Mouse (Mus musculus) gastrocnemius, adult 2 months (tissue): ENCODE measurements around the gene Srxn1. TPM values are rescaled to one million over a fixed set of nuclear protein-coding genes. Genes with fewer than 3 reads are reported as not detected.

ENCODE experiments used
- DNase-seq: peaks from one replicate; pipeline ENCODE4 v3.0.0; 2022
- H3K27ac ChIP-seq: fragments of 200-600 bp; 2 replicates; pipeline ENCODE4 v1.8.1; 2022; ENCODE audit warnings: mild to moderate bottlenecking
- H3K4me3 ChIP-seq: fragments of 200-600 bp; 2 replicates; pipeline ENCODE4 v1.8.1; 2022; ENCODE audit warnings: mild to moderate bottlenecking, moderate library complexity
- CTCF ChIP-seq: fragments of 200-600 bp; IDR thresholded peaks from 2 replicates; pipeline ENCODE4 v1.8.1; 2022; ENCODE audit warnings: antibody characterized with exemption, mild to moderate bottlenecking, moderate library complexity
- intact Hi-C: fragments of 180-260 bp; cut with DNase I; formaldehyde crosslinking; loops from one replicate; pipeline ENCODE4 v1.15.1; 2025
- total RNA-seq, 2 experiments: library from RNA; stranded (reverse); gene quantifications; 2 replicates each; pipeline ENCODE4 v1.2.3; 2021

Srxn1 gene
- total RNA-seq, 2 experiments from 2014 or later = 24.3 to 28.7 TPM

DNA sequence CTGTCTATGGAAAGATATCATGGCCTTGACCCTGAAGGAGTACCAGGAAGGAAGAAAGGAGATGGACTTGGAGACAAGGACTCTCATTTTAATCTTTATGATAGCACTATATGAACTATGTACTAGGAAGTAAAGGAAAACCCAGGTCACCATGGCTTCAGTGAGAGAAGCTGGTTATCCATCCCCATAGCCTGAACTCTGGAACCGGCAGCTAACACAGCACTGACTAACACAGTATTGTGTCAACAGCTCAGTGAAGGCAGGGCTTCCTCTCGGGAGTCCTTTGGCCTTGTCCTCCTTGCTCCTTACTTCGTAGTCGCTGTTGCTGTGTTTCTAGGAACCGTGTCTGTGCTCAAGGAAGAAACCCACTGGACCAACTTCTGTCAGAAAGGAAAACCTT lies 4.1 kb downstream of the Srxn1 start:
- Histone ChIP-seq H3K4me3 (no peak overlapping the region), H3K27ac (no peak overlapping the region)
- TF ChIP-seq CTCF = no peak
- DNase-seq = no peak
- intact Hi-C loops = loop anchor here (5.0 kb wide), 1 partner anchor 253 kb away; no protein-coding TSS in a partner anchor

DNA sequence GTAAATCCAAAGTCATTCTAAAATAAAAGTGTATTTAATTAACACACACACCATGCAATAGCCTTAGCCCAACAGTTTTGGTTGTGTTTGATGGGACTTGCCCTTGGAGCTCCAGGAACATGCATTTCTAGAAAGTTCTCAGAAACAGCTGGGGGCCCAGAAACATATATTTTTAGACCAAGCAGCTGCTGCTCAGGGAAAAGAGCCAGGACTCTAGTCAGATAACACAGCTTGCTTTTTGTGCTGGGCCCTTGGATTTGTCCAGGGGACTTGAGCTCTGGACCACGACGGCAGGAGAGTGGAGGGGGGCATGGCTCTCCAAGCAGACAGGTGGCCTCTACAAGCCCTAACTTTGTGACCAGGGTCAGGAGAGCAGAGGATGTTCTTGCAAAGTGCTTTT lies 6.0 kb downstream of the Srxn1 start:
- no peak for TF ChIP-seq CTCF
- Histone ChIP-seq H3K4me3 (no peak overlapping the region), H3K27ac (peak overlapping the region; percentile 16; the same call in 1 of the 2 replicates)
- DNase-seq = no peak
- intact Hi-C loops = loop anchor here (1.0 kb wide), 1 partner anchor 86 kb away; no protein-coding TSS in a partner anchor

DNA sequence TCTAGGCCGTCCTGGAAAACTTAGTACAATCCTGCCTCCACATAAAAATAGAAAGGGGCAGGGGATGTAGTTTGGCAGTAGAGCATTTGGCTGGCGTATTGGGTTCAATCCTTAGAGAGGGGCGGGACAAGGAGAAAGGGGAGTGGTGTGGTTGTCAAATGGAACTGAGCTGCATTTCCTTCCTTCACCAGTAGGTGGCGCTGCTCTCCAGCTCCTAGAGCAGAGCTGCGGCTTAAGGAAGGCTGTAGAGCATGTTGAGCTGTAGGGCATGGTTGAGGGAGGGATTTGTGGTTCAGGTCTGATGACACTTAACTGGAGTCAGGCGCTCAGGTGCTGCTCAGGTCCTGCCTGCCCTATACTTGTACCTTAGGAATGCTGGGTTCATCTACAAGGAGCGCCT lies 6.6 kb downstream of the Srxn1 start:
- TF ChIP-seq CTCF = peak; percentile 100; the same call in 1 of the 2 replicates
- peak; percentile 89 for DNase-seq
- H3K4me3 ChIP-seq = no peak overlapping the region
- peak overlapping the region; percentile 16; the same call in 1 of the 2 replicates for H3K27ac ChIP-seq
- intact Hi-C loops = loop anchor here (1.0 kb wide), 1 partner anchor 85 kb away; no protein-coding TSS in a partner anchor

DNA sequence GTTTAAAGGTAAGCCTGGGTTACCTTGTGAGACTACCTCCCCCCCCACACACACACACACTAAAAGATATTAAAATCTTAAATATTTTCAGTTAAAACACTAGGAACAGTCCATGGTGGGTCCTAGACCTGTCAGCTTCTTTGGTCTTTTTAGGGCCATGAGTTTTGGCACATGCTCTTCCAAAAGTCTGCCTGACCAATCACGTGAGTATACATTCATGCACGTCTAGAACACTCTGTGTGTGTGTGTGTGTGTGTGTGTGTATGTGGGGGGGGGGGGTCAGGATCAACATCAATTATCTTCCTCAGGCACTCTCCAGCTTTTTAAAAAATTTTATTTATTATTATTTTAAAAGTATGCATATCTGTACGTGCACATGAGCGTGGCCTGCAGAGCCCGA lies 7.2 kb downstream of the Srxn1 start:
- TF ChIP-seq CTCF = no peak
- intact Hi-C loops = no loop called here
- no peak for DNase-seq
- no peak overlapping the region for H3K4me3 ChIP-seq
- H3K27ac ChIP-seq = no peak overlapping the region

DNA sequence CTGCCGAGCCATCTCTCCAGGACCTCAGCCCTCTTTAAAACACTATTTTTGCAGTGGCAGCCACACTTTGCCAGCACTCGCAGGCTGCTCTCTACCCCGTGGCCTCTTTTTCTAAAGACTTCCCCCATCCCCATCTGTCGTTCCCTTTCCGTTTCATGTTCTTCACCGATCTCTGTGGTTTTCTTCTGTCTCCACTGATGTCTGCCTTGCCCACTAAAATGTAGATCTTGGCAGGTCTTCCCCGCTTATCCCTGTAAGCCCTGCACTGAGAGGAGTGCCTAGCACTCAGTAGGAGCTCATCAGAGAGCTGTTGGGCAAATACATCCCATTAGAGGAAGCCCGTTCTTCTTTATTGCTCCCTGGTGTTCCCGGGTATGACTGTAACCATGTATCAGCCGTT lies 7.7 kb downstream of the Srxn1 start:
- intact Hi-C loops = no loop called here
- TF ChIP-seq CTCF = no peak

DNA sequence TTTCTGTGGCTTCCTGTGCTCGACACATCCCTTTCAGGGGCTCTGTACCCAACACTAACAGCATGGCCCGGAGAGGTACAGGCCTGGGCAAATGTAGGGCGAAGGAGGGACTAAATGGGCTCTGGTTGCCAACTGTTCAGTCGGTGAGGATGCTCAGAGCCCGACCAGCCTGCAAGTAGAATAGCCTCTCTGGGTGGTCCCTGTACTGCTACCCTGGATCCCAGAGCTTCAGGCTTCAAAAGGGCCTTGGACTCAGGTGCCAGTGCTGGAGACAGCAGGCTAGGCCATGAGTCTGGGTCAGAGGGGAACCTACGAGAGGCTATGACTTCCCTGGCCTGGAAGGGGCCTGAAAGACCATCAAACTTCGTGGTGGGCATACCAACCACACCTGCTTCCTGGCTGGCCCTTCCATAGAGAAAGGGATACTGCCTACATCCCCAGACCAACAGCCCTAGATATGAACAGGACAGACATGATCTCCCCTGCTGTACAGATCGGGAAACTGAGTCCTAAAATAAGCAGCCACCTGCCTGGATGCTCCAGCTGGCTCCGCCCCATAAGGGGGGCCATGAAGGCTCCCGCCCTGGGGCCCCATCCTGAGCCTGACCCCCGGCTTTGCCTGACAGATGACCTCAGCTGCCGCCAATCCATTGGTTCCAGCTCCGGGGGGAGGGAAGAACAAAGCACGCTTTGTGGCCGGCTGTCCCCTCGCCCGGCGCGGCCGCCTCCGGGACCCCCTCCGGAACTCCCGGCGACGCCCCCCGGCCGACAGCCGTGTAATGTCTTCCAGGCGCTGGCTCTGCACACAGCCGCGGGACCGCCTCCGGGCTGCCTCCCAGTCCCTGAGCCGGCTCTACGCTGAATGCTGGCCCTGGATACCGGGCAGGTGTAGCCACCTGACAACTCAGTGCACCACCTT lies 9.0 kb downstream of the Srxn1 start:
- no peak overlapping the region for H3K27ac ChIP-seq
- H3K4me3 ChIP-seq = peak overlapping the region; percentile 38
- TF ChIP-seq CTCF = no peak
- no peak for DNase-seq
- intact Hi-C loops = no loop called here

More for the DNA sequence above, 7.7 kb downstream of the Srxn1 start:
- no peak overlapping the region for H3K27ac ChIP-seq
- no peak overlapping the region for H3K4me3 ChIP-seq
- DNase-seq = no peak

DNA sequence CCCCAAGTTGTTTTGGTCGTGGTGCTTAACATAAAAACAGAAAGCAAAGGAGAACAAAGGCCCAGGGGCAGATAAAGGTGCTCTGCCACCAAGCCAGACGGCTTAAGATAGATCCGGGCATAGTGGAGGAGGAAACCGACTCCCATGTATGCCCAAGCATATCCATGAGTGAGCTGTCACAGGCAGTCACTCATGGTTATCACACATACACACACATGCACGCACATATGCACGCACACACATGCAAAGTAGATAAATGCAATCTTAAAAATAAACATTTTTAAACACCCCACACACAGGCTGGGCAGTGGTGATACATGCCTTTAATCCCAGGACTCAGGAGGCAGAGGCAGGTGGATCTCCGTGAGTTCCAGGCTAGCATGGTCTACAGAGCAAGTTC lies 12.4 kb downstream of the Srxn1 start:
- no peak overlapping the region for H3K27ac ChIP-seq
- no peak for TF ChIP-seq CTCF
- H3K4me3 ChIP-seq = no peak overlapping the region
- intact Hi-C loops = no loop called here
- DNase-seq = no peak

DNA sequence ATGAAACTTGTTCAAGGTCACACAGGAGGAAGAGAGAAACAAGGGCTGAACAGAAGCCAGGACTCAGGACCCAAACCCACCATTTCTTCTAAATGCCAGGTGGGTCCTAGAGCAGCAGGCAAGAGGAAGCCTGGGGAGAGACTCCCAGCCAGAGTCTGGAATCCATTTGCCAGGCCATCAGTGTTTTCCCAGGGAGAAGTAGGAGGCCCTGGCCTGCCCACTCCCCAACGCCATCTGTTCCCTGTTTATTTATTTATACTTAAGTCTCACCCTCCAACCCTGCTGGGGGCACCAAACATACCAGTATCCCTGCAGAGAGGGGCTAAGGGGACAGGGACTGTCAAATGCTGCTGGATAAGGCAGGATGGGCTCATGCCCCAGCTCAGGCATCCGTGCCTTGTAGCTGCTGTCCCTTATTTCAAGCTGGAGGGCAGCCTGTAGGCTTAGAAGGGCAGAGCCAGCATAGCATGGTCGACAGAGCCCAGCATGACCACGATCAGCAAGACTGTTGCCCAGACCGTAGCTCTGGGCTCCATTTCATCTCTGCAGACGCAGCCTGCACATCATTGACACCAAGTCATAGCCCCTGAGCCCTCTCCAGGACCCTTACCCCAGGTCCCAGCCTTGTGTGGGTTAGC lies 14.0 kb downstream of the Srxn1 start:
- Histone ChIP-seq H3K27ac (no peak overlapping the region), H3K4me3 (no peak overlapping the region)
- no peak for DNase-seq
- intact Hi-C loops = no loop called here
- TF ChIP-seq CTCF = no peak

DNA sequence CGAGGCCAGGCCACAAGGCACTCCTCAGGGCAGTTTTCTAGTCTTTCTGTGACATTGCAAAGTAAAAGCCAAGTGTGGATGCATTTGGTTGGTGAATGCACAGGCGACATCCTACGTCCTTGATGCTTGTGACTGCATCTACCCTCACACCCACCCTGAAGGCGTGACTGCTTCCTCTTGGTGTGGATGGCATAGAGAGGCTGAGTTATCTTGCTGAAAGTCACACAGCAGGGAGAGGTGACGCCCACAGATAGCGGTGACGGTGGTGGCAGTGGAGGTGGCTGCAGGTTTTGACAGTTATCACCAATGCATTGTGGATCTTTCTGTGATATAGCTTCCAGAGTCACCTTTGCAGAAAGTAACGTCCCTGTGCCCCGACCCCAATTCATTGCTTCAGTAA lies 17.6 kb downstream of the Srxn1 start:
- H3K27ac ChIP-seq = no peak overlapping the region
- no peak for DNase-seq
- intact Hi-C loops = no loop called here
- no peak for TF ChIP-seq CTCF
- H3K4me3 ChIP-seq = no peak overlapping the region

DNA sequence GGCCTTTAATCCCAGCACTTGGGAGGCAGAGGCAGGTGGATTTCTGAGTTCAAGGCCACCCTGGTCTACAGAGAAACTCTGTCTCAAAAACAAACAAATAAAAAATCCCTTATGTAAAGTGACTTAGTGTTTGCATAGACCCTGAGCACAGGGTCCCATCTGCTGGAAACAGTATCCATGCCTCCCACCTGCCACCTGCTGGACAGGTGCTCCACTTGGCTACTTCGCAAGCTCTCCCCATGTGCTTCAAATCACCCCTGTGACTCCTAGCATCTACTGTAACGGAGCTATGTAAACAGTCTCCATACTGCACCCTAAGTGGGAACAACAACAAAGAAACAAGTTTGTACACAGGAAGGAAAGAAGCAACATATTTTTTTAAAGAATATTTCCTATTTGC lies 23.3 kb downstream of the Srxn1 start:
- no peak overlapping the region for H3K27ac ChIP-seq
- H3K4me3 ChIP-seq = no peak overlapping the region
- TF ChIP-seq CTCF = no peak
- no peak for DNase-seq
- intact Hi-C loops = no loop called here

DNA sequence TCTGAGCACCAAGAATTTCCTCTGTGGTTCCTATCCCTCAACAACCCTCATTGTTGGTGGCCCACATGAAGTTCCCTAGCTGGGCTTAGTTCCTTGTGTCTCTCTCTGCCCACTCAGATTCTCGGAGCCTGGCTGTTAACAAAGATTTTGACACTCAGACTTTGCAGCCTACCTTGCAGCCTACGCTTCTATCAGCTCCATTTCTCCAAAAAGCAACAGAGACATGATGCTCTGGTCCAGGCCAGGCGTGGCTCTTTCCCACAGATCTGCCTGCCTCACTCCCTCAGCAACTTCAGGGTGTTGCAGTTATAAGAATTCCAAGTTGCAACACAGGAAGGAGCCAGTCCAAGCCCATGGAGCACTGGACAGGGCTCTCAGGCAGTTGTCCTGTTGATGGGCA lies 24.5 kb downstream of the Srxn1 start:
- Histone ChIP-seq H3K4me3 (no peak overlapping the region), H3K27ac (no peak overlapping the region)
- no peak for DNase-seq
- intact Hi-C loops = no loop called here
- no peak for TF ChIP-seq CTCF

DNA sequence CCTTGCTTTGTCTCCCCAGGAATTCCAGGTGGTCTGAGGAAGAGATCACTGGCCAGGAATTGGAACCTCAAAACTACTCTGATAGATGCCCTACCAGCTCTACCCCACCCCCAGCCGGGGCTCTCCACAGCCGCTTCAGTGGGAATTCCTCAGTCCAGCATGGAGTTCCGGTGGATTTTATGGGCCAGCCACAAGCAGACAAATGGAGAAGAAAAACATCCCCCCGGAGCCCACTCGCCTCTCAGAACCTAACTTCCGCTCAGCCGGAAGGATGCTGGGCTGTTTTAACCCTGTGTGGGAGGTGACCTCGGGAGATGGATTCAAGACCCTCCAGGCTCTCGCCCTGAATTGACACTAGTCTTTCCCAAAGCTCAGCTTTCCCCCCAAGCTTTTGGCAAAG lies 26.7 kb downstream of the Srxn1 start:
- Histone ChIP-seq H3K27ac (no peak overlapping the region), H3K4me3 (no peak overlapping the region)
- no peak for TF ChIP-seq CTCF
- intact Hi-C loops = no loop called here
- no peak for DNase-seq

DNA sequence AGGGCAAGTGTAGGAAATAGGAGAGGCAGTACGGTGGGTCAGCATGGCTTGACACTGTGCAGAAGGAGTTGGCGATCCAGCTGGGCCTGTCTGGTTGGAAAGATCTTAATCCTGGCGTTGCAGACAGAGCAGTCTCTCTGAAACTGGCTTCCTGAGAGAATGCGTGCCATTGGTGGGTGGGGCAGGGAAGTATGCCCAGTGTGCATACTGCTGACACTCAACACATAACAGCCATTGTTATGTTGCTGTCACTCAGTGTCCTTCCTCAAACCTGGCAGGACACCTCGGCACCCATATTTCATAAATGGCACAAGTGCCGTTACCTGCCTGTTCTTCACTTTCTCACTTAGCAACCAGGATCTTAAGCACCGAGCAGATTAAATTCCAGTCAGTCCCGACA lies 27.4 kb downstream of the Srxn1 start:
- no peak for DNase-seq

More for the DNA sequence above, 27.4 kb downstream of the Srxn1 start:
- intact Hi-C loops = no loop called here
- no peak for TF ChIP-seq CTCF
- Histone ChIP-seq H3K27ac (no peak overlapping the region), H3K4me3 (no peak overlapping the region)
